Mouse (Mus musculus) embryo, embryonic 10 days (tissue): ENCODE results near the gene Zfand3.

Experiments used
- DNase-seq: peaks from one replicate; pipeline ENCODE4 v3.0.0-alpha.2; 2015; ENCODE audit warnings: low spot score

Gene Zfand3

DNA sequence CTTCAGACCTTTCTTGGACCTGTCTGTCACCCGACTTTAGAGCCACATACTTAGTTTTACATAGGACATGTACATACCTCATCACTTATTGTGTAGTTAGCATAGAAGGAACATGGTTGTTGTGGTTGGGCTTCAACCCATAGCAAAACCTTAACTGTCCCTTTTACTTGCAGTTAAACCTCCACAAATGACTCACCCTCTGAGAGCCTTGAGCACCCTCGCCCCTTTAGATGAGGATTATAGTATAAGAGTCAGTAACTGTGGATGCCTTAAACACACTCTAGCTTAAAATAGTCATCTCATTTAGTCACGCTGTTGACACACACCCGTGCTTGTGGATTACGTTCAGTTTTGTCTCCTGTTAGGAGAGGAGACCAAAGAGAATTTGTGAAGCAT is 47.8 kb downstream of the Zfand3 start:
- DNase-seq, result no peak

DNA sequence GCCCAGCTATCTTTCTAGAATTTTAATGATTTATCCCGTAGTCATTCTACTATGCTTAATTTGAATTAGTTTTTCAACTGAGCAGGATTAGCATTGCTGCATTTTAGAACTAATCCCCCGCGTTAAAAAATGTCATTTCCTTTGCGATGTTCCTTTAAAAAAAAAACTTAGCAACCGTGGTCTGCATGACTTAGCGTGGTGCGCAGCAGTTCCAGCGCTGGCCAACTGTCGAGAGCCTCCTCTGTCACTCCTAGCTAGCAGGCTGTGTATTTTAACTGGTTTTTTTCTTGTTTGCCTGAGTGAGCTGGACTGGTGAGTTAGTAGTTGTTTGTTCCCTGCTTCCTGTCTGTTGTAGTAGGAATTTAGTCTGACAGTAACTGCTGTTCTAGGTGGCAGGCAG is 48.9 kb downstream of the Zfand3 start:
- DNase-seq, result no peak

DNA sequence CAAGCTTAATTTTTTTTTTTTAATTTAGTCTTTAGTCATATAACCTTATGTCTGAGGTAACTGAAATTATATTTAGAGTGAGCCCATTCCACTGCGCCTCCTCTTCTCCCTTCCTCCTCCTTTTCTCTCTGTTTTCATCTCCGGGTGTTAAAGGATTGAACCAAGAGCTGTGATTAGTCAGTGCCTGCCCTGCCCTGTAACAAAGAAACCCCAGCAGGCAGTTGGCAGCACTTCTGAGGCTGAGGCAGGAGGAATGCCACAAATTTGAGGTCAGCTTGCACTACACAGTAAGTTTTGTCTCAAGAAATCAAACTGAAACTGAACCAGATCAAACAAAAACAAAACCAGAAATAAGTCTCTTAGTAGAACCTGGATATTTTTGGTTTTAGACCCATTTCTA is 49.3 kb downstream of the Zfand3 start:
- DNase-seq, result no peak

DNA sequence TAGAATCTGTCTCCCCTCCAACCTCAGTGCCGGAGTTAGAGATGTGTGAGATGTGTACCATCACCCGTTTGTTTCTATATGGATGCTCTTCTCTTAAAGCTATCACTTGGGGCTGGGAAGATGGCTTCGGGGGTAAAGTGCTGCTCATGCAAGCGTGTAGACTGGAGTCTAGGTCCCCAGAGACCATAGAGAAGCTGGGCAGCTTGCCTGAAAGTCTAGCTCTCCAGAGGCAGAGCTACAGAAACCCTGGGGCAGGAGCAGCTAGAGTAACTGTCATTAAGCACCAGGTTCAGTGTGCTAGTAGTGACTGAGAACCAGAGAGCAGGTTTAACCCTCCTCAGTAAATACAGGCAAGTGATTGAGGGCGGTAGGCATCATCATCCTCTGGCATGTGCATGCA is 51.7 kb downstream of the Zfand3 start:
- no peak for DNase-seq

DNA sequence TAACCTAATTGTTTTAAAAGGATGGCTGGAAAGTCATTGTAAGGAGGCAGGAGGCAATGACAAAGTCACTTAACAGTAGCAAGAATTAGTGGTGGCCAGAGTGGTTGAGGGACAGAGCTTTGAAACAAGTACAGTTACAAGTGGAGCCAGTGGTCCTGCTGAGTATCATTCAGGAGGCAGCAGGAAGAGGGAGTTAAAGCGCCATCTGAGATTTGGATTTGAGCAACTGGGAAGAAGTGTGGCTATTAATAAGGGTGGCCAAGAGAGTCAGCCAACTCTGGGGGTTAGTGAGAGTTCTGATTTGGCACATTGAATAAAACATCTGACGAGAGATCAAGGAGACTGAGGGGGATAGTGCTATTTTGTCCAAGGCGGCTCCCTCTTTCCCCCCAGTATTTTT is 54.1 kb downstream of the Zfand3 start:
- DNase-seq, result no peak

DNA sequence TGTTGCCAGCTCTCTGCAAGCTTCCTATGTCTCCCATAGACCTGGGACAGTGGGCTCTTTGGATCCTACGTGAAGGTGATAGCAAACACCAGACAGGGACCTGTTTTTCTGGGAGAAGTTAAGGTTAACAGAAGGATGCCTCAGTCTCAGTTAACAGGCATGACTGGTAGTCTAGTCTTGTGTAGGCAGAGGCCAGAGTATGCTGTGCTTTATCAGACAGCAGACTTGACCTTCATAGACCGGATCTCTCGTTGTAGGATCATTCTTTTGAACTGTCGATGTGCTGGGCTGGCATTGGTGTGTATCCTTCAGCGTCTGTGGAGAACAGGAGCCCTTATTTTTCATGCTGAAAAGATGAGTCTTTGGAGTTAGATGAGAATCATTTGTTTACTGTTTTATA is 54.5 kb downstream of the Zfand3 start:
- no peak for DNase-seq

DNA sequence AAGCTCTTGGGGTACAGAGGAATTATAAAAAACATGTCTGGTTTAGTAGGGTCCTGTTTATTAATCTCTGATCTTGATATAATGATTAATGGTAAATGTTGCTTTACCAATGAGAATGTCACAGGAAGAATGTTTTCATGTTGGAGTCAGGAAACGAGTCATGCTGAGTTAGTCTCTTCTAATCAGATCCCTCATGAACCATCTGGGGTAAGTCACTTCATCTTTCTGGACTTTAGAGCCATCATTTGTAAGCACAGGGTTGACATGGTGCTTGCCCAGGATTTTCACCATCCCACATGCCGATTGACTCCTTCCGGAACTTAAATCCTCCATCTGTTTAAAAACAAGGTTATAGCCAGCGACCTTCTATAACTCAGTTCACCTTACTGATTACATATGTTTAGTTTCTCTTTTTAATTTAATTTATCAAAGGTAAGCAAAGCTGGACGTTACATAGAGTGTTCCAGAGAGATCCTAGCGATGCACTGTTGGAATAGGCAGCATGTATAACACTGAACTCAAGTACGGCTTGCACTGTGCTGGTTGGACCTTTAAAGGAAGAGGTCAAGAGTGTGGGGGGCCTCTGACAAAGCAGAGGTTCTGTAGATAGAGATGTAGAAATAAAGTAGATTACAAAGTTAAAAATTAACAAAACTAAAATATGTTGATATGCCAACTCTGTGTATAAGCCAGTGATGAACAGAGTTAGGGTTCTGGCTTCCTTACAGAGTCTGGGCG is 56.7 kb downstream of the Zfand3 start:
- no peak for DNase-seq

DNA sequence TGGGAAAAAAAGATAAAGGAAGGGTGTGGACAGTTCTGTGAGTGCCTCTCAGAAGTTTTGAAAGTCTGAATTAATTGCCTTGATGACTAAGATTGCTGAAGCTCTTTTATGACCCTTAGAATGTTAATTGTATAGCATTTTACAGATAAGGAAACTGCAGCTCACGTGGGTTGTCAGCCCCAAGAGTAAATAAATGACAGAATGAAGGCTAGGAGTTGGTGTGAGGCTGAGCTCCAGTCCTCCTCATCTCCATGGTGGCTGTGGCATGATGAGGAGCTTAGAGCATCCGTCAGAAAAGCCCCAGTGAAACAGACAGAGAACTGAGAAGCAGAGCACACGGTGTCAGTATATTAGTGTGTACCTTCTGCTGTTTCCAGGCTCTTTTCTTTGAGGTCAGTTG is 59.3 kb downstream of the Zfand3 start:
- DNase-seq, result no peak

DNA sequence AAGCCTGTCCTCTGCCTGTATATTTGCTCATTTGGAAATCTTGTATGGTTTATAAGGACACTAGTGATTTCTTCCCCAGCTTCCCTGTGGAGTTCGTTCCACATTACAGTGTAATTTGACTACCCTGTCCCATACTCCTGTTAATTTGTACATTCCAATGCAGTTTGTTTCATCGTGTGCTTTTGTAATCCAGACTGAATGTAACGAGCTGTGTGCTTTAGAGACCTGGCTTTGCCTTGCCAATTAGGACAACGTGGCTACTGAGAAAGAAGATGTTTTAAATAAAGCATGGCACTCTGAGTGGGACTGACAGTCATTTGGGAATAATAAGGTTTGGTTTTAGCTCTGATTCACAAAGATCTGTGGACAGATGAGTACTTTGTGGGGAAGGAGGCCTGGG is 60.2 kb downstream of the Zfand3 start:
- no peak for DNase-seq

DNA sequence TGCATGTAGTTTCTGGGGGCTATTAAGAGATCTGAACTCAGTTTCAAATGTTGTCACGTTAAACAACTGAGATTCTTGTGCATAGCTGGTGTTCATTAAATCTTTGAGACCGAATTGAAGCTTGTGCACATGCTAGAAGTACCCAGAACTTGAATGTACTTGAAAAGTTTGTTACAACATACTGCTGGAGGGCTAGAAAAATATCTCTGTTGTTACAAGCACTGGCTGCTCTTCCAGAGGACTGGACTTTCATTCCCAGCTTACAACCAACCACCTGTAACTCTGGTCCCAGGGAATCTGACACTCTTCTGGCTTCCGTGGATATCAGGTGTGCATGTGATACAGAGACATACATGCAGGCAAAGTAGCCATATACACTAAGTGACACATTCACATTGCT is 65.2 kb downstream of the Zfand3 start:
- no peak for DNase-seq

DNA sequence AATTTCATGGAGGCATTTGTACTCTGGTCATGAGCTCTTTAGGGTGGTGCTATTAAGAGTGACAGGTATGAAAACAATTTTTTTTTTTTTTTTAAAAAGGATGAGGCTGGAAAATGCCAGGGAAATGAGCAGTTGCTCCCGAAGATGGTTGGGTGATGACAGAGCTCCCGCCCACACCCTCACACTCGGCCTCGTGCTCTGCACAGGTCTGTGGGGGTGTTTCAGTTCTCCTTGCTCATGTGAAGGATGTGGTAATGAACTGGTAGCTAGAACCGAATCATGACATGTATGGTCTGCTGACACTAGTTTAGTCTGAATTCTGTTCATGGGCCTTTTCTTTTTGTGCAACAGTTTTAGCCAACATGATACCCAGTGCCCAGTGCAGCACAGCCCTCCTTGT is 66.1 kb downstream of the Zfand3 start:
- DNase-seq, result no peak

DNA sequence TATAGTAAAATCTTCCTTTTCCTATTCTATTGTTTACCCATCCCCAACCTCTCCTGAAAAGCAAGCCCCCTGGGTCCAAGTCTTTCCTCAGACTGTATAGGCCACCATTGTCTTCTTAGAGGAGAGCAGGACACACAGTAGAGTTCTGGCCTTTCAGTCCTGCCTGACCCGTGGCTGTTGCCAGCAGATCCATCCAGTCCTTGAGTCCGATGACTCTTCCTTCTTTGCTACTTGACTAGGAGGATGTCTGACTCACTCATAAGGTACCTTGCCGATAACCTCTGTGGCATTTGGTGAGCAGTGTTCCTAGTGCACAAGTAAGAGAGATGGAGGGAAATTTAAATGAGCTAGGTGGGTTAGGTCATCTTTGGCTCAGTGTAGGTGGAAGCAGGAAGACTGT is 68.1 kb downstream of the Zfand3 start:
- DNase-seq, result no peak

DNA sequence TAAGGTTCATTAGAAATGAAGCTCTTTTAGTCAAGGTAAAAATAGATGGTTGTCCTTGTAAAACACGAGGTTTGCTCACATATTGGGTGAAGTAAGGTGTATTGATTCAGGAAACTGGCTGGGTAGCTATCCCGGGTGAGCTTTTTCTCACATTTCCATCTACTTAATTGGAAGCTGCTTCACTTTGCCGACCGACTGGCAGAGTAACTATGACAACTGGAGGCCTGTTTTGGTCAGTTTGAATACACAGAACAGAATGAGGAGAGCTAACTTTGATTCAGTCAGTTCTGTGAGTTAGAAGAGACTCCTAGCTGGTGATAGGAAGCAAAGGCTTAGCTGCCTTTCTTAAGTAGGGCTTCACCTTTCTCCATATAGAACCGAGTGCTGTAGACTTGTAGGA is 71.4 kb downstream of the Zfand3 start:
- DNase-seq, result no peak

DNA sequence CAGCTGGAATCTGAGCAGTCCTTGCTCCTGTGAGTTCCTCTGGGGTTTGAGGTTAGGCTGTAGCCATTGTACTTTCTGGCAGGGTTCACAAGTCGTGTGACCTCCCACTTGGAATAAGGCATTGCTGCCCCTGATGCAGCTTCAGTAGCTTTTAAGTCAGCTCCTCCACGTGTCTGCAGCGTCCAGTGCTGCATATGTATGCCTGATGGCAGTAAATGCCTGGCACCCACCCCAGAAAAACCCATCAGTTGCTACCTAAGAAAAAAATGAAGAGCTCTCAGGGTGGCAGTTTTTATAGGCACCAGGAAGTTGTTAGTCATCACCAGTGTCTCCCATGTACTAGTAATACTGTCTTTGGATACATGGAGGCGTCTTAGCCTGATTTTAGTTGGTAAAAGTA is 79.5 kb downstream of the Zfand3 start:
- DNase-seq, result no peak

DNA sequence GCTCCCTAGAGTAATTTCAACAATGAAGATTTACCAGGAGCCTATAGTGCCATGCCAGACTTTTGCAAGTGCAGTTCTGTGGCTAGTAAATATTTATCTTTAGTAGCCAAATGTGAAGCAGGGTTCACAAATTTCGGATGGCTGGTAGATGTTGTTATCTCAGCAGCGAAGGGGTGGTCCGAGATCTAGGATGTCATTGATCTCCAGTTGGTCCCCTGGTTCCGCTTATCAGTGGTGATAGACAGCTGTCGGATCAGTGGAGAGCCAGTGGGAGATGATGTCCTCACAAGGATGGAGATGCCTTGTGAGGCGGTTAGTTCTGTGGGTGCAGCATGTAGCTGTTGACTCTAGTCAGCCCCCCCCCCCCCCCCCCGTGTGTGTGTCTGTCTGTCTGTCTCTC is 82.2 kb downstream of the Zfand3 start:
- no peak for DNase-seq

DNA sequence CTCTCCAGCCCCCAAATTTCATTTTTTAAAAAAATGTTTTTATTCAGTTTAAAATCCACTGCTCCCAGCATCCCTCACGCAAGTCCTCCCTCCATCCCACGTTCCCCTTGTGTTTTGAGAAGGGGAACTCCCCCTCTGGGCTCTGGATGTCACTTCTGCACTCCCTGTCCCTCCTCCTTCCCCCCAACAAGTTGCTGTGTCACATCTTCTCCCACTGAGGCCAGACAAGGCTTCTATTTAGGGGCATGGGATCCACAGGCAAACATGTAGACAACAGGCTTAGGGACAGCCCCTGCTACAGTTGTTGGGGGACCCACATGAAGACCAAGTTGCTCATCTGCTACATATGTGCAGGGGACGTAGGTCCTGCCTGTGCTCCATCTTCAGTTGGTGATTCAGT is 83.9 kb downstream of the Zfand3 start:
- DNase-seq, result no peak

DNA sequence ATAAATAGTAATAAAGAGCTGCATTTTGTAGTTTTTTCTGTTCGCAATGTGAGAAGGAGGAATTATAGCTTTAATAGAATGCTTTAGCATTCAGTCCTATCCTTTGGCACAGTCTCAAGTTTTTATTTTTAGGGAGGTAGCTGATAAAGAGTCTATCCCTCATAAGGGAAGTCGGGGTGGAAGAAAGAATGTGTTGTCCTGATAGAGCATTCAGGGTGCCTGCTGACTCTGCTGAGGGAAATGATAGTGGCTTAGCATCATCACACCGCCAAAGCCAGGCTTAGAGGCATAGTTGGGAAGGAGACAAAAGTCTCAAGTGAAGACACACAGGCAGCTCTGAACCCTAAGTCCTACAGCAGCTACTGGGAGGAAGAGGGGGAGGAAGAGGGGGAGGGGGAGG is 85.9 kb downstream of the Zfand3 start:
- DNase-seq, result no peak

DNA sequence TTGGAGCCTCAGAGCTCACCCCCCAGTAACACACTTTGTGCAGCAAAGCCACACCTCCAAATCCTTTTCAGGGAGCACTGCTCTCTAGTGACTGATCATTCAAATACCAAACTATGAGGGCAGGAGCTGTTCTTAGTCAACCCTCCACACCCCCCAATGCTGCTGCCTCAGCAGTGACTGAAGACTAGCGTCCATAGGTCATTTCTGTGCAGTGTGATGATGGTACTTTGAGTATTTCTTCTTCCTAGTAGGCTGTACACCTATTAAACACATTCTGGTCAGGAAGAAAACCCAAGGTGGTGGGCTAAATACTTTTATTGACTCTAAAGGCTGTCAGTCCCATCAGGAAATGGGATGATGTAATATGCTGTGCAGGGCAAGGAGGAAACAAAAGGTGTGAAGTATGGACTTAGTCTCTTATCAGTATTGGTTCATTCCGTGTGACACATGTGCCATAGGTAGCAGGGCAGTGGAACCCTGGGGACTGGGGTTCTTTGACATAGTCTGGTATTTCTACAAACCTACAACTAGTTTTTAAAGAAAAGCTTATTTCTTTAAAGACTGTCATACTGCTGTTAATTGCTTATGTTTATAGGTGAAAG is 88.7 kb downstream of the Zfand3 start:
- no peak for DNase-seq

DNA sequence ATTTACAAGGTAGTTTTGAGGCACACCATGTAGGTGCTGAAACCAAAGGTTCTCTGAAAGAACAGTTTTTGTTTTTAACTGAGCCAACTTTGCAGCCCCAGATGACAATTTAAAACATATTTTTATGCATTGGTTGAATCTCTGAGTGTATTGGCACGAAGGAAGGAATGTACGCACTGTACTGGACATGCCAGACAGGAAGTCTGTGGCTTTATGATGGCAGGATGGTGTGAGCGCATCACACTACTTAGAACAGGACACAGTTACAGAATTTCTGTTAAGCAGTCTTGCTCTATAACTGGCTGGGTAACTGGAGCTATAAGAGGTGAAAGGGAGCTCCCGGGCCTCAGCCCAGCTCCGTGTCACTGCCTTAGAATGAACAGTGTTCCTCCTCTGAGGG is 92.6 kb downstream of the Zfand3 start:
- DNase-seq, result no peak

DNA sequence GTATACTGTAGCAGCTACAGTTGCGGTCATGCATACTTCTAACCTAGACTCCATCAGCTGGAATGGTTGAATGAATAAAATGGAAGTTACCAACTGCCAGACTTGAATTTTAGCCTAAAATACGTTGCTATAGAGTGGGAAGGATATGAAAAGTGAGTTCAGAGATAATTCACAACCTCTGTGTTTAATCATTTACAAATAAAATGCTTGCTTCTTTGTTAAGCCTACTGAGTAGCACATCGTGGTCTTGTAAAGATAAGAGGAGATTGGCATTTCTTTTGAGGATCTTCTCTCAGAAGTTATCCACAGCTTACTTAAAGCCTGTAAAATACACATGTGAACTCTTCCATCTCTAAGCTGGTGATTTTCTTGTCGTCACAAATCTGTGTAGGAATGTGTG is 93.1 kb downstream of the Zfand3 start:
- no peak for DNase-seq

DNA sequence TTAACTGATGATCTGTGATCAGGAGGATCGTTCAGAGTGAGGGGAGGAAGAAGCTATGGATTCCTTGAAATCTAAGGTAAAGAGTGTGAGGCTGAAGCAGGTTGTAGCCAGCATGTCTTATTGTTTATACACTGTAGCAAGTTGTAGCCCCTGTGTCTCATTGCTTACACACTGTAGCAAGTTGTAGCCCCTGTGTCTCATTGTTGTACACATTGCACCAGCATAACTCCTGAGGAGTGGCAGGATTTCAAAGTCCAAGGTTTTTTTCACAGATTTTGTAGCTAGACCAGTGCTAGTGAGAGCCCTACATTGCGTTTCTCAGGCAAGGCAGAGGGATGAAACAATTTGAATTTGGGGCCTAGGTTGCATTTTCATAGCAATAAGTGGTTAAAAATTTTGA is 95.1 kb downstream of the Zfand3 start:
- DNase-seq, result no peak

DNA sequence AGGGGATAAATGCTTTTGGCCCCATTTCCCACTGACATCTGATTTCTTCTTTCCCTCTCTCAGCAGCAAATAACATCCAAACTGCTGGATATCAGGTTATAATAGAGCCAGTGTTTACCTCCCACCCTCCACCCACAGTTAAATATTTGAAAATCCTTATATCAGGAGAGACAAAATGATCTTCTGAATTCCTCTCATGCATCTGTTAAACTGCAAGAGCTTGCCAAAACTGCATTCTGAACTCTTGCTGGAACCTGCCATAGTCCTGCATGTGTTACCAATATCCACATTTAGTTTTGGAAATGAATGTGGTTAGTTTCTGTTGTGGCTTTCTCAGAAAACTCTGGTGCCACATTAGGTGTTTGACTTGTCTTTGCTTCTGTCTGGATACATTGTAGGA is 97.3 kb downstream of the Zfand3 start:
- no peak for DNase-seq

DNA sequence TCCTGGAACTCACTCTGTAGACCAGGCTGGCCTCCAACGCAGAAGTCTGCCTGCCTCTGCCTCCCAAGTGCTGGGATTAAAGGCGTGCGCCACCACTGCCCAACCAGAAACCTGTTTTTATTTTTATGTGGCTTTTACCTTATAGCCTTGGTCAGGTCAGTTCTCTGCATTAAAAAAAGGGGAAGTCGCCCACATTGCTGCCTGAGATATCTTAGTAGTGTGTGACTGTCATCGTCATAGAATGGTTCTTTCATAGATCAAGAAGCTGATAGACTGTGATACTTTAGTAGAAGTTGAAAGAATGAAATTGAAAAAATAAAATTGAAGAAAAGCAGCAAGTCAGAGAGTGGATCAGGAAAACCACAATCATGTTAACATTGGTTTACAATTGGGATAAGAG is 98.5 kb downstream of the Zfand3 start:
- DNase-seq, result no peak

DNA sequence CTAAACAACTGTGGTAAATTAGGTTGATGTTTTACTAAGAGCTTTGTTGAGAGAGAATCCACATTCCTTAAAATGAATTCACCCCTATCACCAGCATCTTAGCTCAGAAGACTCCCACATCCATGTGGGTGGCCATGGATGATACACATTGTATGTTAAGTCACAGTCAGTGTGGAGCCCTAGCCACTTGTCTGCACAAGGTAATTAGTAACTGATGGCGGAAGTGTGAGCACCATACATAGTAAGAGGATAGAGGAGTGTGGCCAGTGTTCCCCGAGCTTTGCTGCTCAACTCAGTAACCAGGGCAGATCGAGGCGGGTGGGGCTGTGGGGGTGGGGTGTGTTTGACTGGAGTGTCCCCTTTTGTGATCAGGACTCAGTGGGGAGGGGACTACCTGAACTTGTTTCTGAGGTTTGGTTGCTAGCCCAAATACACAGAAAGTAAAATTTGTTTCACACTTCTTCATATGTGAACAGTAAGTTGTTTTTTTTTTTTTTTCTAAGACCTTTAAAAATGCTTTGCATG is 99.2 kb downstream of the Zfand3 start:
- DNase-seq, result no peak
